Mouse (Mus musculus): ENCODE measurements at regions not wholly inside any gene's neighbourhood (a gene's known extent, or its start where the extent isn't known, plus 50 kb on each side); places are given as distances from the start of the nearest gene placed in this dataset.

- Histone ChIP-seq H3K4me3 (ENCODE audit: low read length) (no peak overlapping the region), H3K36me3 (ENCODE audit: control insufficient read depth, insufficient read depth, low read length) (no peaks in the 10 kb centered on the region), H3K4me1 (replicated peaks; ENCODE audit: control insufficient read depth, insufficient read depth, low read length) (no peaks in the 10 kb centered on the region), H3K4me2 (ENCODE audit: low read depth, low read length) (no peak overlapping the region), H3K9ac (ENCODE audit: low read length) (no peak overlapping the region), H3K27ac (ENCODE audit: low read length) (no peak overlapping the region), H3K9me3 (ENCODE audit: control insufficient read depth, low read length) (no peaks in the 10 kb centered on the region), H3K27me3 (ENCODE audit: control insufficient read depth, insufficient read depth, low read depth, low read length) (no peaks in the 10 kb centered on the region)
- 76% methylated on average over 6 of the region's 6 CpGs for WGBS
- no peak for ATAC-seq (ENCODE audit: low read depth)
These were observed 154.0 kb upstream of the Prox1 start for GRCm38 (mm10) chr1:190324562-190324961.

DNA sequence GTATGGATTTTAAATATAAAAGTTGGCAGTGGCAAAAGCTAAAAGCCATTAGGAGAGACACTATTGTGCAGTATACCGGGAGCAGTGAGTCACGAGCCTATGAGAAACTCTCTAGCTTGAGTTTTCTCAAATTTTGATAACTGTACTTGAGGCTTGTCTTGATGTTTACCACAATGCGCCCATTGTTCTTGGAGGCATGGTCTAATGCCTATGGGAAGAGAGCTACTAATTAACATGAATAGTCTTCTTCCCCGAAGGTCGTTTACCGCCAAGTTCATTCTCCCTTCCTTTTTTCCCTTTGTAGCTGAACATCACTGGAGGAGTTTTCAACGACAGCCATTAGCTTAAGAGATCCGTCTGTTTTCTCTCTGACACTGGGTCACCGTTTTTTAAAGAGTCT is 153.2 kb upstream of the Prox1 start:
- Histone ChIP-seq H3K9me3 (ENCODE audit: control insufficient read depth, low read length) (no peaks in the 10 kb centered on the region), H3K36me3 (ENCODE audit: control insufficient read depth, insufficient read depth, low read length) (no peaks in the 10 kb centered on the region), H3K9ac (ENCODE audit: low read length) (no peak overlapping the region), H3K27ac (ENCODE audit: low read length) (no peak overlapping the region), H3K4me1 (replicated peaks; ENCODE audit: control insufficient read depth, insufficient read depth, low read length) (no peaks in the 10 kb centered on the region), H3K4me3 (ENCODE audit: low read length) (no peak overlapping the region), H3K4me2 (ENCODE audit: low read depth, low read length) (no peak overlapping the region), H3K27me3 (ENCODE audit: control insufficient read depth, insufficient read depth, low read depth, low read length) (no peaks in the 10 kb centered on the region)
- WGBS = 64% methylated on average over 9 of the region's 9 CpGs
- ATAC-seq (ENCODE audit: low read depth) = no peak

DNA sequence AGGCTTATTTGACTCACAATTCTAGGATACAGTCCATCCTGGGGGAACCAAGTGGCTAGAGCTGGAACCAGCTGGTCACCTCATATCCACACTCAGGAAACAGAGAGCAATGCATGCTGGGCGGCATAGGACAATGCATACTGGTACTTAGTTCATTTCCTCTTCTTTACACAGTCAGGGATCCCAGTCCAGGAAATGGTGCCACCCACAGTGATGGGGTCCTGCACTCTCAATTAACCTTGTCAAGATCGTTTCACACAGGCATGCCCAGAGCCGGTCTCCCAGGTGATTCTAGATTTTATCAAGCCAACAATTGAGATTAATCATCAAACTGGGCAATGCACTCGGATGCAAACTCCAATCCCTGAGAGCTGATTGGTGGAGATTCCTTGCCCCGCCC is 145.7 kb upstream of the Prox1 start:
- H3K4me1 ChIP-seq (replicated peaks; ENCODE audit: control insufficient read depth, insufficient read depth, low read length) = no peaks in the 10 kb centered on the region
- H3K4me2 ChIP-seq (ENCODE audit: low read depth, low read length) = no peak overlapping the region
- no peaks in the 10 kb centered on the region for H3K27me3 ChIP-seq (ENCODE audit: control insufficient read depth, insufficient read depth, low read depth, low read length)
- no peak overlapping the region for H3K27ac ChIP-seq (ENCODE audit: low read length)
- no peaks in the 10 kb centered on the region for H3K36me3 ChIP-seq (ENCODE audit: control insufficient read depth, insufficient read depth, low read length)
- no peak overlapping the region for H3K9ac ChIP-seq (ENCODE audit: low read length)
- ATAC-seq (ENCODE audit: low read depth) = no peak
- H3K4me3 ChIP-seq (ENCODE audit: low read length) = no peak overlapping the region
- WGBS = 50% methylated on average over 5 of the region's 5 CpGs
- H3K9me3 ChIP-seq (ENCODE audit: control insufficient read depth, low read length) = no peaks in the 10 kb centered on the region

GRCm38 (mm10) chr1:190309831-190310230 is 139.3 kb upstream of the Prox1 start:
- Histone ChIP-seq H3K4me3 (ENCODE audit: low read length) (no peak overlapping the region), H3K36me3 (ENCODE audit: control insufficient read depth, insufficient read depth, low read length) (no peaks in the 10 kb centered on the region), H3K27ac (ENCODE audit: low read length) (no peak overlapping the region), H3K27me3 (ENCODE audit: control insufficient read depth, insufficient read depth, low read depth, low read length) (no peaks in the 10 kb centered on the region), H3K9me3 (ENCODE audit: control insufficient read depth, low read length) (no peaks in the 10 kb centered on the region), H3K4me1 (replicated peaks; ENCODE audit: control insufficient read depth, insufficient read depth, low read length) (no peaks in the 10 kb centered on the region), H3K4me2 (ENCODE audit: low read depth, low read length) (no peak overlapping the region), H3K9ac (ENCODE audit: low read length) (no peak overlapping the region)
- 80% methylated on average over 6 of the region's 6 CpGs for WGBS
- ATAC-seq (ENCODE audit: low read depth) = no peak

GRCm38 (mm10) chr1:190307751-190308150 is 137.2 kb upstream of the Prox1 start:
- H3K9me3 ChIP-seq (ENCODE audit: control insufficient read depth, low read length) = no peaks in the 10 kb centered on the region
- no peak overlapping the region for H3K4me2 ChIP-seq (ENCODE audit: low read depth, low read length)
- ATAC-seq (ENCODE audit: low read depth) = no peak
- no peaks in the 10 kb centered on the region for H3K36me3 ChIP-seq (ENCODE audit: control insufficient read depth, insufficient read depth, low read length)
- no peaks in the 10 kb centered on the region for H3K4me1 ChIP-seq (replicated peaks; ENCODE audit: control insufficient read depth, insufficient read depth, low read length)
- no peaks in the 10 kb centered on the region for H3K27me3 ChIP-seq (ENCODE audit: control insufficient read depth, insufficient read depth, low read depth, low read length)
- no peak overlapping the region for H3K9ac ChIP-seq (ENCODE audit: low read length)
- H3K27ac ChIP-seq (ENCODE audit: low read length) = no peak overlapping the region
- no peak overlapping the region for H3K4me3 ChIP-seq (ENCODE audit: low read length)
- WGBS = 86% methylated on average over 3 of the region's 3 CpGs

DNA sequence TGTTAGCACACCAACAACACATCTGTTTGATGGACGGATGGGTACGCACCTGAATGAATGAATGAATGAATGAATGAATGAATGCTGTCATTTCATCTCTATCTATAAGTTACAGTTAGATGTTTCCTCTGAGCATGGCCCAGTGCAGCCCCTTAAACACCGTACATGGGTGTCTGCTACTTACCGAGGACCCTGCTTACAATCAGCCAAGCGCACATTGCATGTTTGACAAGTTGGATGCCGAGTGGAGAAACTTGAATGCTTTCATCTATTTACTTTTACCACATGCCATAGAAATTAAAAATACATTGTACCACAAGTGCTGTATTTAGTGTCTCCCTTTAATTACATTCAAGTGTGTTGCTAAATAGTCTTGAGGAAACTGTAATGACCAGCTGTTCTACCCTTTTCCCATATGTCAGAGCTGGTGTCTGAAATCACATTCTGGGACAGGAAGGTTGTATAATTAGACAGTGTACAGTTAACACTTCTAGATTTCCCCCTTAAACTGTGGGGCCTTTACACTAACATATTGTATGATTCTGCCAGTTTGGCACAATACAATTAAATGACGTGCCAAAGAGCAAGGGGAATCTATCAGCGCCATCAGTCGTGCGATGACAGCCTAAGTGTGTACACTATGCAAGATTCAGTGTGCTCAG is 127.3 kb upstream of the Prox1 start:
- H3K27me3 ChIP-seq (ENCODE audit: control insufficient read depth, insufficient read depth, low read depth, low read length) = no peaks in the 10 kb centered on the region
- no peaks in the 10 kb centered on the region for H3K4me1 ChIP-seq (replicated peaks; ENCODE audit: control insufficient read depth, insufficient read depth, low read length)
- no peaks in the 10 kb centered on the region for H3K36me3 ChIP-seq (ENCODE audit: control insufficient read depth, insufficient read depth, low read length)
- no peak overlapping the region for H3K4me2 ChIP-seq (ENCODE audit: low read depth, low read length)
- H3K4me3 ChIP-seq (ENCODE audit: low read length) = no peak overlapping the region
- no peak for ATAC-seq (ENCODE audit: low read depth)
- H3K27ac ChIP-seq (ENCODE audit: low read length) = no peak overlapping the region
- 77% methylated on average over 10 of the region's 10 CpGs for WGBS
- H3K9ac ChIP-seq (ENCODE audit: low read length) = no peak overlapping the region
- H3K9me3 ChIP-seq (ENCODE audit: control insufficient read depth, low read length) = peaks cover 4% of the 10 kb centered on the region; the same call in 1 of the 2 replicates

- Histone ChIP-seq H3K27ac (ENCODE audit: low read length) (no peak overlapping the region), H3K4me2 (ENCODE audit: low read depth, low read length) (no peak overlapping the region), H3K36me3 (ENCODE audit: control insufficient read depth, insufficient read depth, low read length) (no peaks in the 10 kb centered on the region), H3K4me1 (replicated peaks; ENCODE audit: control insufficient read depth, insufficient read depth, low read length) (no peaks in the 10 kb centered on the region), H3K27me3 (ENCODE audit: control insufficient read depth, insufficient read depth, low read depth, low read length) (no peaks in the 10 kb centered on the region), H3K9me3 (ENCODE audit: control insufficient read depth, low read length) (no peaks in the 10 kb centered on the region), H3K4me3 (ENCODE audit: low read length) (no peak overlapping the region), H3K9ac (ENCODE audit: low read length) (no peak overlapping the region)
- WGBS = 72% methylated on average over 11 of the region's 11 CpGs
- ATAC-seq (ENCODE audit: low read depth) = no peak
These were observed 119.5 kb upstream of the Prox1 start for GRCm38 (mm10) chr1:190290061-190290460.

- no peaks in the 10 kb centered on the region for H3K4me1 ChIP-seq (replicated peaks; ENCODE audit: control insufficient read depth, insufficient read depth, low read length)
- H3K36me3 ChIP-seq (ENCODE audit: control insufficient read depth, insufficient read depth, low read length) = no peaks in the 10 kb centered on the region
- WGBS = 58% methylated on average over 17 of the region's 17 CpGs
- no peak overlapping the region for H3K4me3 ChIP-seq (ENCODE audit: low read length)
- no peak overlapping the region for H3K9ac ChIP-seq (ENCODE audit: low read length)
- no peak overlapping the region for H3K4me2 ChIP-seq (ENCODE audit: low read depth, low read length)
- no peak for ATAC-seq (ENCODE audit: low read depth)
- no peak overlapping the region for H3K27ac ChIP-seq (ENCODE audit: low read length)
- no peaks in the 10 kb centered on the region for H3K27me3 ChIP-seq (ENCODE audit: control insufficient read depth, insufficient read depth, low read depth, low read length)
- H3K9me3 ChIP-seq (ENCODE audit: control insufficient read depth, low read length) = no peaks in the 10 kb centered on the region
These were observed 116.1 kb upstream of the Prox1 start for GRCm38 (mm10) chr1:190286481-190287145.

GRCm38 (mm10) chr1:190285636-190286035 is 115.1 kb upstream of the Prox1 start:
- ATAC-seq (ENCODE audit: low read depth) = no peak
- Histone ChIP-seq H3K27ac (ENCODE audit: low read length) (no peak overlapping the region), H3K4me3 (ENCODE audit: low read length) (no peak overlapping the region), H3K4me2 (ENCODE audit: low read depth, low read length) (no peak overlapping the region), H3K9ac (ENCODE audit: low read length) (no peak overlapping the region), H3K36me3 (ENCODE audit: control insufficient read depth, insufficient read depth, low read length) (no peaks in the 10 kb centered on the region), H3K4me1 (replicated peaks; ENCODE audit: control insufficient read depth, insufficient read depth, low read length) (no peaks in the 10 kb centered on the region), H3K9me3 (ENCODE audit: control insufficient read depth, low read length) (no peaks in the 10 kb centered on the region), H3K27me3 (ENCODE audit: control insufficient read depth, insufficient read depth, low read depth, low read length) (no peaks in the 10 kb centered on the region)
- 68% methylated on average over 8 of the region's 8 CpGs for WGBS

Measured in lung, embryonic 16.5 days (tissue).